Mouse (Mus musculus): ENCODE results near the gene Stag3.

The Stag3 gene

GRCm38 (mm10) chr5:138267114-138267513 lies 12.9 kb upstream of the Stag3 start:
- in situ Hi-C loops (cut with MboI, MseI): no loop called here

- in situ Hi-C loops (cut with MboI, MseI): no loop called here
Observed at GRCm38 (mm10) chr5:138268980-138269379, 11.1 kb upstream of the Stag3 start.

- in situ Hi-C loops (cut with MboI, MseI): loop anchor here (10.0 kb wide), 1 partner anchor 354 kb away; the partner anchor contains the start of gene A430033K04Rik
Observed at GRCm38 (mm10) chr5:138271232-138271631, 8.8 kb upstream of the Stag3 start.

- in situ Hi-C loops (cut with MboI, MseI): loop anchor here (10.0 kb wide), 1 partner anchor 352 kb away; the partner anchor contains the start of gene A430033K04Rik
Observed at GRCm38 (mm10) chr5:138272409-138272923, 7.6 kb upstream of the Stag3 start, which contains the start of gene Gal3st4. Gal3st4 (minus strand) TSS chr5:138272840.

- in situ Hi-C loops (cut with MboI, MseI): loop anchor here (10.0 kb wide), 1 partner anchor 351 kb away; the partner anchor contains the start of gene A430033K04Rik
Observed at GRCm38 (mm10) chr5:138274186-138274585, 5.9 kb upstream of the Stag3 start.

- in situ Hi-C loops (cut with MboI, MseI): loop anchor here (5.0 to 10.0 kb wide), 2 partner anchors 83 to 349 kb away; partner anchors contain the start of genes A430033K04Rik and Mblac1
Observed at GRCm38 (mm10) chr5:138275216-138276050, 4.6 kb upstream of the Stag3 start.

GRCm38 (mm10) chr5:138277994-138278393 lies 2.0 kb upstream of the Stag3 start:
- in situ Hi-C loops (cut with MboI, MseI): loop anchor here (5.0 to 10.0 kb wide), 2 partner anchors 86 to 347 kb away; partner anchors contain the start of genes A430033K04Rik and Mblac1

GRCm38 (mm10) chr5:138280425-138280768 lies 357 bp downstream of the Stag3 start:
- in situ Hi-C loops (cut with MboI, MseI): no loop called here

- in situ Hi-C loops (cut with MboI, MseI): no loop called here
Observed at GRCm38 (mm10) chr5:138280829-138281228, 789 bp downstream of the Stag3 start.

- in situ Hi-C loops (cut with MboI, MseI): no loop called here
Observed at GRCm38 (mm10) chr5:138281798-138282197, 1.8 kb downstream of the Stag3 start.

- in situ Hi-C loops (cut with MboI, MseI): no loop called here
Observed at GRCm38 (mm10) chr5:138283540-138283939, 3.5 kb downstream of the Stag3 start.

GRCm38 (mm10) chr5:138287861-138288260 lies 7.8 kb downstream of the Stag3 start:
- in situ Hi-C loops (cut with MboI, MseI): no loop called here

- in situ Hi-C loops (cut with MboI, MseI): no loop called here
Observed at GRCm38 (mm10) chr5:138291638-138292037, 11.6 kb downstream of the Stag3 start.

- in situ Hi-C loops (cut with MboI, MseI): no loop called here
Observed at GRCm38 (mm10) chr5:138294158-138294557, 14.1 kb downstream of the Stag3 start.

- in situ Hi-C loops (cut with MboI, MseI): no loop called here
Observed at GRCm38 (mm10) chr5:138299613-138300012, 19.6 kb downstream of the Stag3 start.

GRCm38 (mm10) chr5:138312795-138313194 lies 32.8 kb downstream of the Stag3 start:
- in situ Hi-C loops (cut with MboI, MseI): no loop called here

GRCm38 (mm10) chr5:138341661-138342060 lies 61.6 kb downstream of the Stag3 start, which contains the start of gene Pvrig:
Pvrig (plus strand) TSS chr5:138341961.
- in situ Hi-C loops (cut with MboI, MseI): no loop called here

GRCm38 (mm10) chr5:138343216-138343615 lies 63.2 kb downstream of the Stag3 start:
- in situ Hi-C loops (cut with MboI, MseI): no loop called here
